Mouse (Mus musculus): ENCODE data around the gene Dolpp1. TPM values are rescaled to one million over a fixed set of nuclear protein-coding genes. Genes with fewer than 3 reads are reported as not detected.

Dolpp1 gene
- total RNA-seq, 1 experiment from 2014 or later, result 24.5 TPM

GRCm38 (mm10) chr2:30366203-30366602 is 25.9 kb upstream of the Dolpp1 start:
- no peak for ATAC-seq (replicated peaks in 1 of 2; ENCODE audit: insufficient read depth in 1 of 2, low FRiP score in 2 of 2, low TSS enrichment in 1 of 2, low read depth in 1 of 2, poor library complexity in 2 of 2, severe bottlenecking in 2 of 2)

GRCm38 (mm10) chr2:30371544-30371943 is 20.5 kb upstream of the Dolpp1 start:
- no peak for ATAC-seq (replicated peaks in 1 of 2; ENCODE audit: insufficient read depth in 1 of 2, low FRiP score in 2 of 2, low TSS enrichment in 1 of 2, low read depth in 1 of 2, poor library complexity in 2 of 2, severe bottlenecking in 2 of 2)

- no peak for ATAC-seq (replicated peaks in 1 of 2; ENCODE audit: insufficient read depth in 1 of 2, low FRiP score in 2 of 2, low TSS enrichment in 1 of 2, low read depth in 1 of 2, poor library complexity in 2 of 2, severe bottlenecking in 2 of 2)
Observed at GRCm38 (mm10) chr2:30372726-30373125, 19.3 kb upstream of the Dolpp1 start.

GRCm38 (mm10) chr2:30375893-30376292 is 16.2 kb upstream of the Dolpp1 start:
- no peak for ATAC-seq (replicated peaks in 1 of 2; ENCODE audit: insufficient read depth in 1 of 2, low FRiP score in 2 of 2, low TSS enrichment in 1 of 2, low read depth in 1 of 2, poor library complexity in 2 of 2, severe bottlenecking in 2 of 2)

- ATAC-seq (replicated peaks in 1 of 2; ENCODE audit: insufficient read depth in 1 of 2, low FRiP score in 2 of 2, low TSS enrichment in 1 of 2, low read depth in 1 of 2, poor library complexity in 2 of 2, severe bottlenecking in 2 of 2), result no peak
Observed at GRCm38 (mm10) chr2:30377721-30378120, 14.3 kb upstream of the Dolpp1 start.

- ATAC-seq (replicated peaks in 1 of 2; ENCODE audit: insufficient read depth in 1 of 2, low FRiP score in 2 of 2, low TSS enrichment in 1 of 2, low read depth in 1 of 2, poor library complexity in 2 of 2, severe bottlenecking in 2 of 2), result no peak
Observed at GRCm38 (mm10) chr2:30379307-30379706, 12.7 kb upstream of the Dolpp1 start.

GRCm38 (mm10) chr2:30380564-30381376 is 11.3 kb upstream of the Dolpp1 start:
- ATAC-seq (replicated peaks in 1 of 2; ENCODE audit: insufficient read depth in 1 of 2, low FRiP score in 2 of 2, low TSS enrichment in 1 of 2, low read depth in 1 of 2, poor library complexity in 2 of 2, severe bottlenecking in 2 of 2), result no peak

- ATAC-seq (replicated peaks in 1 of 2; ENCODE audit: insufficient read depth in 1 of 2, low FRiP score in 2 of 2, low TSS enrichment in 1 of 2, low read depth in 1 of 2, poor library complexity in 2 of 2, severe bottlenecking in 2 of 2), result no peak
Observed at GRCm38 (mm10) chr2:30381377-30381725, 10.7 kb upstream of the Dolpp1 start.

- no peak for ATAC-seq (replicated peaks in 1 of 2; ENCODE audit: insufficient read depth in 1 of 2, low FRiP score in 2 of 2, low TSS enrichment in 1 of 2, low read depth in 1 of 2, poor library complexity in 2 of 2, severe bottlenecking in 2 of 2)
Observed at GRCm38 (mm10) chr2:30384814-30385213, 7.2 kb upstream of the Dolpp1 start.

- ATAC-seq (replicated peaks in 1 of 2; ENCODE audit: insufficient read depth in 1 of 2, low FRiP score in 2 of 2, low TSS enrichment in 1 of 2, low read depth in 1 of 2, poor library complexity in 2 of 2, severe bottlenecking in 2 of 2), result no peak
Observed at GRCm38 (mm10) chr2:30385591-30385990, 6.5 kb upstream of the Dolpp1 start.

GRCm38 (mm10) chr2:30386913-30387312 is 5.1 kb upstream of the Dolpp1 start:
- no peak for ATAC-seq (replicated peaks in 1 of 2; ENCODE audit: insufficient read depth in 1 of 2, low FRiP score in 2 of 2, low TSS enrichment in 1 of 2, low read depth in 1 of 2, poor library complexity in 2 of 2, severe bottlenecking in 2 of 2)

GRCm38 (mm10) chr2:30389000-30389399 is 3.1 kb upstream of the Dolpp1 start:
- ATAC-seq (replicated peaks in 1 of 2; ENCODE audit: insufficient read depth in 1 of 2, low FRiP score in 2 of 2, low TSS enrichment in 1 of 2, low read depth in 1 of 2, poor library complexity in 2 of 2, severe bottlenecking in 2 of 2), result no peak

- peak; percentile 19 to 25; a peak in 2 of 4 replicates for ATAC-seq (replicated peaks in 1 of 2; ENCODE audit: insufficient read depth in 1 of 2, low FRiP score in 2 of 2, low TSS enrichment in 1 of 2, low read depth in 1 of 2, poor library complexity in 2 of 2, severe bottlenecking in 2 of 2)
Observed at GRCm38 (mm10) chr2:30392577-30393369, 719 bp downstream of the Dolpp1 start.

GRCm38 (mm10) chr2:30393370-30393656 is 1.3 kb downstream of the Dolpp1 start:
- no peak for ATAC-seq (replicated peaks in 1 of 2; ENCODE audit: insufficient read depth in 1 of 2, low FRiP score in 2 of 2, low TSS enrichment in 1 of 2, low read depth in 1 of 2, poor library complexity in 2 of 2, severe bottlenecking in 2 of 2)

GRCm38 (mm10) chr2:30395757-30396156 is 3.7 kb downstream of the Dolpp1 start:
- no peak for ATAC-seq (replicated peaks in 1 of 2; ENCODE audit: insufficient read depth in 1 of 2, low FRiP score in 2 of 2, low TSS enrichment in 1 of 2, low read depth in 1 of 2, poor library complexity in 2 of 2, severe bottlenecking in 2 of 2)

GRCm38 (mm10) chr2:30396246-30396645 is 4.2 kb downstream of the Dolpp1 start:
- ATAC-seq (replicated peaks in 1 of 2; ENCODE audit: insufficient read depth in 1 of 2, low FRiP score in 2 of 2, low TSS enrichment in 1 of 2, low read depth in 1 of 2, poor library complexity in 2 of 2, severe bottlenecking in 2 of 2), result no peak

- no peak for ATAC-seq (replicated peaks in 1 of 2; ENCODE audit: insufficient read depth in 1 of 2, low FRiP score in 2 of 2, low TSS enrichment in 1 of 2, low read depth in 1 of 2, poor library complexity in 2 of 2, severe bottlenecking in 2 of 2)
Observed at GRCm38 (mm10) chr2:30397986-30398512, 6.0 kb downstream of the Dolpp1 start.
